Mouse (Mus musculus) embryonic facial prominence, embryonic 15.5 days (tissue): ENCODE measurements around the gene Gm5129. TPM values are rescaled to one million over a fixed set of nuclear protein-coding genes. Genes with fewer than 3 reads are reported as not detected.

Source experiments
- ATAC-seq: fragments of 200-750 bp; cut with Nextera tagmentation; 2 replicates; pipeline ENCODE4 v1.8.0; 2017; ENCODE audit warnings: low read depth, moderate TSS enrichment; ENCODE audit not compliant: insufficient number of reproducible peaks, low FRiP score, low TSS enrichment
- H3K27ac ChIP-seq: fragments of 300-500 bp; sonication (generic); replicated peaks from 2 replicates; pipeline ENCODE4 v1.5.1; 2015; ENCODE audit warnings: mild to moderate bottlenecking, inconsistent platforms
- H3K27me3 ChIP-seq: fragments of 300-500 bp; sonication (generic); 2 replicates; pipeline ENCODE4 v1.6.1; 2015; ENCODE audit warnings: inconsistent platforms
- H3K36me3 ChIP-seq: fragments of 300-500 bp; sonication (generic); 2 replicates; pipeline ENCODE4 v1.6.1; 2015; ENCODE audit warnings: mild to moderate bottlenecking, inconsistent platforms
- H3K4me1 ChIP-seq: fragments of 300-500 bp; sonication (generic); 2 replicates; pipeline ENCODE4 v1.6.1; 2015; ENCODE audit warnings: inconsistent platforms
- H3K4me2 ChIP-seq: fragments of 300-500 bp; sonication (generic); replicated peaks from 2 replicates; pipeline ENCODE4 v1.6.1; 2015; ENCODE audit warnings: mild to moderate bottlenecking, inconsistent platforms
- H3K4me3 ChIP-seq: fragments of 300-500 bp; sonication (generic); replicated peaks from 2 replicates; pipeline ENCODE4 v1.5.1; 2015; ENCODE audit warnings: mild to moderate bottlenecking, inconsistent platforms
- H3K9ac ChIP-seq: fragments of 300-500 bp; sonication (generic); 2 replicates; pipeline ENCODE4 v1.6.1; 2015; ENCODE audit warnings: inconsistent platforms
- H3K9me3 ChIP-seq: fragments of 300-500 bp; sonication (generic); replicated peaks from 2 replicates; pipeline ENCODE4 v1.6.1; 2016; ENCODE audit warnings: inconsistent platforms
- WGBS: fragments of 180-500 bp; shearing (Covaris S2); methylation state at CpG from one replicate; pipeline ENCODE4 v1.1.7; 2015; 5-methylcytosine and 5-hydroxymethylcytosine counted together
- polyA plus RNA-seq: library from polyadenylated mRNA; unstranded; fragments of >200 nt; fragmentation: Nextera tagmentation; extraction: Ambion mirVana; gene quantifications from 2 replicates; pipeline ENCODE4 v1.2.1, GENCODE M21; 2015

Gene Gm5129
- polyA plus RNA-seq, 1 experiment from 2014 or later = not detected

GRCm38 (mm10) chr5:29725369-29725768 lies 10.4 kb downstream of the Gm5129 start:
- Histone ChIP-seq H3K27me3 (no peaks in the 10 kb centered on the region), H3K4me1 (no peaks in the 10 kb centered on the region), H3K9ac (no peak overlapping the region), H3K9me3 (no peaks in the 10 kb centered on the region), H3K27ac (no peak overlapping the region), H3K4me3 (no peak overlapping the region), H3K4me2 (no peak overlapping the region), H3K36me3 (no peaks in the 10 kb centered on the region)
- ATAC-seq = no peak
- 91% methylated on average over 2 of the region's 2 CpGs for WGBS

DNA sequence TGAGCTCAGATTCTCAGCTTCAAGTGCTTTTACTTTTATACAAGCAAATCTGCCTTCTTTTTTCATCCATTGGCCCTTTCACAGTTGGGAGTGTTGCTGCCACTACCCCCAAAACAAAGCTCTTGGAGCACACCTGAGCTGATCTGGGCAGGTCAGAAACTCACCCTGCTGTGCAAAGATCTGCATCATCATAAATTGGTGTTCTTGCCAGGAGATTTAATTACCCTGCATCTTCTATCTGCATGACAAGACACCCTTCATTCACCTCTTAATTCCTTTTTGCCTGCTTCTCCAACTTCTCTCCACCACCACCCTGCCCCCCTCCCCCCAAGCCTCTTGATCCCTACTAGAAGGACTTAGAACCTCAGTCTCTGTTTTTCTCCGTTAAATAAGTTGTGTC lies 14.6 kb downstream of the Gm5129 start:
- Histone ChIP-seq H3K27me3 (no peaks in the 10 kb centered on the region), H3K9ac (no peak overlapping the region), H3K4me3 (no peak overlapping the region), H3K9me3 (no peaks in the 10 kb centered on the region), H3K4me2 (no peak overlapping the region), H3K36me3 (no peaks in the 10 kb centered on the region), H3K4me1 (no peaks in the 10 kb centered on the region), H3K27ac (no peak overlapping the region)
- no peak for ATAC-seq
- WGBS = 17% methylated on average over 1 of the region's 1 CpGs

DNA sequence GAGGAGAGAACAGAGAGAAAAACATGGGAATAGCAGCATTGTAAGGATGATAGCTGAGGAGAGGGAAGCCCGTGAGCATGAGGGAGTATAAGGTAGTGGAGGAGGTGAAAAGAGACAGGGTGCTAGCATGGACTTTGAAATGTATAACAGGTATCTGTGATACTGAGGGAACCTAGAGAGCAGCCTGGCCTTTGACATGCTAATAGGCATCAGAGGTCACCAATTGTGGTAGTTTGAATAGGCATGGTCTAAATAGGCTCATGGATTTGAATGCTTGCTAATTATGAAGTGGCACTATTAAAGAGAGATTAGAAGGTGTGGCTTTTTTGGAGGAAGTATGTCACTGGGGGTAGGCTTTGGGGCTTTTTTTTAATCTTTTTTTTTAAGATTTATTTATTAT lies 22.8 kb downstream of the Gm5129 start:
- Histone ChIP-seq H3K27me3 (no peaks in the 10 kb centered on the region), H3K9ac (no peak overlapping the region)

DNA sequence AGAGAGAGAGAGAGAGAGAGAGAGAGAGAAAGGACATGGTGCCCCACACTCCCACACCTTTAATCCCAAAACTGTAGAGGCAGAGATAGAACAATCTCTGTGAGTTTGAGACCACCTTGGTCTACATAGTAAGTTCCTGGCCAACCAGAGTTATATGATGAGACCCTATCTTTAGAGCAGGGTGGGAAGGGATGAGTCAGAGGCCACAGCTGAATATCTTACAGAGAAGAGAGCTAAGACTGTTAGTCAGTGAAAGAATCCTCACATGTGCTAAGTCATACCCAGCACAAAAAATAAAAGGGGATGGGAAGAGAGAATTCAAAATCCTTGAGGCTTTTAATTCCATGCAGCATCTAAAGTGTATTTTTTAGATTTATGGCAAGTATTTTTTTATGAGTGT lies 24.1 kb downstream of the Gm5129 start:
- no peak overlapping the region for H3K9ac ChIP-seq
- H3K27me3 ChIP-seq = no peaks in the 10 kb centered on the region
- no peaks in the 10 kb centered on the region for H3K9me3 ChIP-seq
- no peaks in the 10 kb centered on the region for H3K36me3 ChIP-seq
- no peak overlapping the region for H3K4me3 ChIP-seq
- ATAC-seq = no peak
- H3K4me1 ChIP-seq = peaks cover 7% of the 10 kb centered on the region; the same call in 1 of the 2 replicates
- no peak overlapping the region for H3K4me2 ChIP-seq
- no peak overlapping the region for H3K27ac ChIP-seq

More for the DNA sequence above, 22.8 kb downstream of the Gm5129 start:
- Histone ChIP-seq H3K27ac (no peak overlapping the region), H3K4me1 (peaks cover 7% of the 10 kb centered on the region; the same call in 1 of the 2 replicates), H3K9me3 (no peaks in the 10 kb centered on the region), H3K4me2 (no peak overlapping the region), H3K36me3 (no peaks in the 10 kb centered on the region), H3K4me3 (no peak overlapping the region)
- 59% methylated on average over 1 of the region's 1 CpGs for WGBS
- no peak for ATAC-seq

DNA sequence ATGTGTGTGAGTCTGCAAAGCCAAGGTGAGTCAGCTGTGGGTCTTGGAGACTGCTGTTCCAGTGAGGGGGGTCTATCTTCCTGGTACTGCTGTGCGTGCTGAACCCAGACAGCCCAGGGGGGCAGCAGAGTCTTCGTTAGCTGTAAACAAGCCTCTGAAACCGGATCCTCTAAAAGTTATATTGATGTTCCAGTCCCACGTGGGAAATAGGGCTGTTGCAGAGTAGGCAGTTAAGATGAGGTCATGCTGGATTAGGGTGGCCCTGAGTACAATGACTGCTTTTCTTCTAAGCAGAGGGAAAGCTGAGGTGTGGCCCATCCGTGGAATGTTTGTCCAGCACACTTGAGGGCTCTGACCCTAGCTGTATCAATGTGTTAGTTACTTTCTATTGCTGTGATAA lies 27.5 kb downstream of the Gm5129 start:
- H3K27ac ChIP-seq = peak overlapping the region; percentile 35; the same call in 1 of the 2 replicates
- peak; percentile 51; the same call in 1 of the 2 replicates for ATAC-seq
- WGBS = 7% methylated on average over 5 of the region's 5 CpGs

GRCm38 (mm10) chr5:29707241-29707640 lies 28.5 kb downstream of the Gm5129 start:
- H3K36me3 ChIP-seq = no peaks in the 10 kb centered on the region
- H3K27me3 ChIP-seq = no peaks in the 10 kb centered on the region
- H3K4me1 ChIP-seq = peaks cover 7% of the 10 kb centered on the region; the same call in 1 of the 2 replicates
- no peak overlapping the region for H3K4me3 ChIP-seq
- no peaks in the 10 kb centered on the region for H3K9me3 ChIP-seq
- H3K27ac ChIP-seq = no peak overlapping the region
- WGBS = 79% methylated on average over 4 of the region's 4 CpGs
- H3K4me2 ChIP-seq = no peak overlapping the region
- no peak overlapping the region for H3K9ac ChIP-seq
- ATAC-seq = no peak

More for the DNA sequence above, 27.5 kb downstream of the Gm5129 start:
- no peaks in the 10 kb centered on the region for H3K9me3 ChIP-seq
- no peak overlapping the region for H3K4me3 ChIP-seq
- H3K27me3 ChIP-seq = no peaks in the 10 kb centered on the region
- no peaks in the 10 kb centered on the region for H3K36me3 ChIP-seq
- H3K4me2 ChIP-seq = no peak overlapping the region
- H3K4me1 ChIP-seq = peaks cover 7% of the 10 kb centered on the region; the same call in 1 of the 2 replicates
- no peak overlapping the region for H3K9ac ChIP-seq

DNA sequence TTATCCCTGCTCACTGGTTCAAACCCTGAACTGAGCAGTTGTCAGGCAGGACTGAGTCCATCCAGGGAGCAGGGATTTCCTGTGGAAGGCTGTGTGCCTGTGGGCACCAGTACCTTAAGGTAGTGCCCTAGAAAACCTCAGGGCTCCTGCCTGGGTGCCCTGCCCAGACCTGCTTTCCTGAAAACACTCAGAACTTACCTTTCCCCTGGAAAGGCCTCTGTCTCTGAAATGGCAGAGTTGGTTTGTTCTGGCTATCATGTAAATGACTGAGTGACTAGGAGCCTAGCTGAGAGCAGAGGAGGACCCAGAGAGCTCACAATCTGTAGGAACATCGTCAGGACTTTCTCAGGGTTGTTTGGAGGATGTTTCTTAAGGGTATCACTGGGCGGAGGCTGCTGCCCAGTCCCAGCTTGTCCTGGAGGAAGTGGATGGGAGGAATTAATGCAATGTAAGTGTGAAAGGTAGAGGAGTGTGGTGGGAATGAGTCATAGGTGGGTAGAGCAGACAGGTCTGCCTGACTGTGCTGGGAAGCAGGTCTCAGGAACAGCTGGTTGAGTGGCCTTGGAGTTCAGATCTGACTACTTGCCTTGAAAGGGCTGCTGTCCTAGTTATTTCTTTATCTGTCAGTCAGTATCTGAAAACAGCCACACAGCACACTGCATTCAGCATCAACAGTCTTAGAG lies 36.1 kb downstream of the Gm5129 start:
- Histone ChIP-seq H3K4me1 (no peaks in the 10 kb centered on the region), H3K4me2 (no peak overlapping the region), H3K9me3 (no peaks in the 10 kb centered on the region), H3K4me3 (no peak overlapping the region), H3K27ac (no peak overlapping the region; the same call in 1 of the 2 replicates), H3K36me3 (no peaks in the 10 kb centered on the region), H3K27me3 (no peaks in the 10 kb centered on the region), H3K9ac (no peak overlapping the region)
- WGBS = 69% methylated on average over 2 of the region's 2 CpGs
- no peak for ATAC-seq

- Histone ChIP-seq H3K9ac (no peak overlapping the region), H3K4me2 (no peak overlapping the region), H3K27me3 (no peaks in the 10 kb centered on the region), H3K4me1 (no peaks in the 10 kb centered on the region), H3K4me3 (no peak overlapping the region), H3K27ac (no peak overlapping the region), H3K36me3 (no peaks in the 10 kb centered on the region), H3K9me3 (no peaks in the 10 kb centered on the region)
- 63% methylated on average over 4 of the region's 4 CpGs for WGBS
- no peak for ATAC-seq
Observed at GRCm38 (mm10) chr5:29698493-29698892, 37.2 kb downstream of the Gm5129 start.

- Histone ChIP-seq H3K4me3 (no peak overlapping the region), H3K27ac (no peak overlapping the region), H3K4me2 (no peak overlapping the region), H3K9me3 (no peaks in the 10 kb centered on the region), H3K9ac (no peak overlapping the region), H3K27me3 (no peaks in the 10 kb centered on the region), H3K4me1 (no peaks in the 10 kb centered on the region), H3K36me3 (no peaks in the 10 kb centered on the region)
- ATAC-seq = no peak
- 49% methylated on average over 7 of the region's 7 CpGs for WGBS
Observed at GRCm38 (mm10) chr5:29688352-29688751, 47.4 kb downstream of the Gm5129 start.

- H3K36me3 ChIP-seq = no peaks in the 10 kb centered on the region
- H3K4me1 ChIP-seq = no peaks in the 10 kb centered on the region
- no peak overlapping the region for H3K27ac ChIP-seq
- H3K9me3 ChIP-seq = no peaks in the 10 kb centered on the region
- no peak overlapping the region for H3K9ac ChIP-seq
- H3K27me3 ChIP-seq = no peaks in the 10 kb centered on the region
- no peak overlapping the region for H3K4me2 ChIP-seq
- no peak for ATAC-seq
- 47% methylated on average over 3 of the region's 3 CpGs for WGBS
- no peak overlapping the region for H3K4me3 ChIP-seq
Observed at GRCm38 (mm10) chr5:29687671-29688070, 48.1 kb downstream of the Gm5129 start.
